Mouse (Mus musculus): ENCODE measurements at regions not wholly inside any gene's neighbourhood (a gene's known extent, or its start where the extent isn't known, plus 50 kb on each side); places are given as distances from the start of the nearest gene placed in this dataset.

- no peak for DNase-seq (ENCODE audit: low read depth, low spot score)
Measured at GRCm38 (mm10) chr12:36748345-36748744, 360.0 kb upstream of the Meox2 start.

DNA sequence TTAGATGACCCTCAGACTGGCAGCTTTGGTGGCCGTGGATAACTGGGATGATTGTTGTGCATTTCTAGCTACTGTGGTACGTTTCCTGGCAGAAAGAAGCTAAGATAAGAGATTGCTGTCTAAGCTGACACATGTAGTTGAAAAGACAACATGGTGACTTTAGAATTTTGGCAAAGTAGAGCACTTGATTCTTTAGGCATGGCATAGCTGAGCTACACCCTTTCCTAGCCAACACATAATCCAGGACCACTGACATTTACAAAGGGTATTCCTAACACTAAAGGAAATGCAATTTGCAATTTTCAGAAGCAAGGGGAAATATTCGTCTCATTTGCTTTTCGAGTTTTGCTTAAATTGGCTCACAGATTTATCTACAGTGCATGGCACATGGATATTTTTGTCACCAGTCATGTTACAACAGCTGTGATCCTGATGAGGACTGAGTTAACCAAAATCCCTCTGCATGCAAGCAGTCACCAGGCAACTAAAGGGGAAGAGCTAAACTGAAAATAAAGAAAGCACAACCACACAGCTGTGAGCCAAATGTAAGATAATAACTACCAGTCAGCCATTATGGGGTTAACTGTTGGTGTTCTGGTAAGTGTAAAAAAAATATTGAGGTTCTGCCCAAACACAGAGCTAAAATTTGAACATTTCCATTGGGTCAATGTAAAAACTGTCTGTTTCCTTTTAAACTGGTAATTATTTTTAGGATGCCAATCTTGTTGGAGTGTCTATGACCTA, 342.9 kb upstream of the Meox2 start:
- DNase-seq (ENCODE audit: low read depth, low spot score), result no peak

GRCm38 (mm10) chr12:36766167-36766566, 342.2 kb upstream of the Meox2 start:
- DNase-seq (ENCODE audit: low read depth, low spot score), result no peak

DNA sequence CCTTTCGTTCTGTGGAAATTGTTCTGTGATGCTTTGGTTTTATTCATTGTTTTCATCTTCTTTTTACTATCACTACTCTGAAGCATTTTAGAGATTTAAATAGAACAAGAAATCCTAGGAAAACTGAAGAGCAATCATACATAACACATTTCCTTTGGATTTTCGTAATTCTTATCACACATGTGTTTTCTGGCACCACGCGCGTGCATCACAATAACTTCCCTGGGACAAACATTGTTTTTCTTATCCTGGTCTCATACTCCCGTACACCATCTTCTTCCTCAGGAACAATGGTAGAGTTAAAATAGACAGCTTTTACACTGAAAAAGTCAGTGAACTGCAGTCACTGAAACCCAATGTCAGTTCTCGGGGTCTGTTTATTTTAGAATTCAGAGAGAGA, 327.6 kb upstream of the Meox2 start:
- DNase-seq (ENCODE audit: low read depth, low spot score), result no peak

DNA sequence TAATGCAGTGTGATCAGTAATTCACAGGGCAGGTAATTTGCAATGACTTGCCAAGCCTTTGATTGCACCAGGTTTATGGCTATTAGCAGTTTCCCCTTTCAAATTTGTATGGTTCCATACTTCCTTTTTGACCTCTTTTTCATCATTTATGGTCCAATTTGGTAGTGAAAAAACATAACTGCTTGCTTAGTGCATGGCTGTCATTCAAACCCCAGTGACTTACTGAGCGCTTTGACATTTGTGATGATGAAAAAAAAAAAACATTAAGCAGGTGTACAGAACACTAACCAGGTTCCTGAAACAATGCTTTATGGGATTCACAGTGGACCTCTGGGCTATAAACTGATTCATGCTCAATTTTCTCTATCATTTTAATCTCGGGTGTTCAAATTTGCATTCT, 317.5 kb upstream of the Meox2 start:
- no peak for DNase-seq (ENCODE audit: low read depth, low spot score)

GRCm38 (mm10) chr12:36791430-36791829, 316.9 kb upstream of the Meox2 start:
- DNase-seq (ENCODE audit: low read depth, low spot score), result no peak

- peak; percentile 75 for DNase-seq (ENCODE audit: low read depth, low spot score)
Measured at GRCm38 (mm10) chr12:36792205-36792604, 316.1 kb upstream of the Meox2 start.

DNA sequence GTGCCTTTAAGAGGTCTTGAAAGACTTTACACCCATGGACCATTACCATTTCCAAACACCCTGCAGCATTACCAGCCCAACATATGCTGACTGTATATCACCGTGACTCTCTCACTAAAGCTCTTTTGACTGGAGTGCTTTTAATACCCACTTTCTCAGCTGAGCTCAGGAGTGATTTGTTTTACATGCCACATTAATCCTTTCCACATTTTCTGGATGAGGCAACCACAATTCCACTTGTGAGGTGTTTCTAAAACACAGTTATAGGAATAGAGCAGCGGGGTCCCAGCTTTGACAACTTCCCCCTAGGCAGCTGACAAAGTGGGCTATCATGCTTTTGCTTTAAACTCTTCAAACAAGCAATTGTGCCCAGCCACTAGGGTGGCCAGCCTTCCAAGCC, 314.5 kb upstream of the Meox2 start:
- no peak for DNase-seq (ENCODE audit: low read depth, low spot score)

- no peak for DNase-seq (ENCODE audit: low read depth, low spot score)
Measured at GRCm38 (mm10) chr12:36796201-36796600, 312.1 kb upstream of the Meox2 start.

GRCm38 (mm10) chr12:36817938-36818337, 290.4 kb upstream of the Meox2 start:
- no peak for DNase-seq (ENCODE audit: low read depth, low spot score)

DNA sequence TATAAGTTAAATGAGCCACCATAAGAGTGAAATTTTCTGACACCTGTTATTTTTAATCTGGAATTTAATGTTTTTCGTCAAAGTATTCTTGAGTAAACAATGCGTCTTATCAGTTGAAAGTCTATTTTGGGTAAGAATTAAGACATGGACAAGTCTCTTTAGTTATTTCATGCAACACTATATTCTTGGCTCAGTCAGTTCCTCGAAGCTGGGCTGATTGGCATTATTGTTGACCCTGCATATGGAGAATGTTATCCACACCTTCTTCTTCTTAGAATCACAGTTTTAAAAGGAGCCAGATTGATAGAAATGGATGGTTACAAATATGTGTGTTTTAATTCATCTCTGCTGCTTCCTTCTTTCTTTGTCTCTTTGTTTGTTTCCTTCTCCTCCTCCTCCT, 289.5 kb upstream of the Meox2 start:
- DNase-seq (ENCODE audit: low read depth, low spot score), result no peak

DNA sequence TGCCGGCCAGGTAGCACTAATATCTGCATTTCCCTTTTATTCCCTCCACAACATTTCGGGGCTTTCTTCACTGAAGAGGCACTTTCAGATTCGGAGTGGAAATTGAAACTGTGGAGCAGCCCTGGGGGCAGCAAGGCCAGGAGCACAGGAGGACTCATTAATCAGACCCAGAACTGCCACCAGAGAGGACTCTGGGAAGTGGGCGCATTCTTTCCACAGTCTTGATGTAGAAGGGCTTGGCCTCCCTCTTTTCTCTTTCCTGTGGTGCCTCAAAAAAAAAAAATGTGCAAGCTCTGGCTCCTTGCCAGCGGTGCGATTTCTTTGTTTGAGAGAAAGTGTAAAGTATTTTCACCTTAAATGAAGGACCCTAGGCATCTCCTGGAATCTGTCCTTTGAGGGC, 281.6 kb upstream of the Meox2 start:
- DNase-seq (ENCODE audit: low read depth, low spot score), result no peak

- DNase-seq (ENCODE audit: low read depth, low spot score), result no peak
Measured at GRCm38 (mm10) chr12:36831307-36831997, 276.9 kb upstream of the Meox2 start.

DNA sequence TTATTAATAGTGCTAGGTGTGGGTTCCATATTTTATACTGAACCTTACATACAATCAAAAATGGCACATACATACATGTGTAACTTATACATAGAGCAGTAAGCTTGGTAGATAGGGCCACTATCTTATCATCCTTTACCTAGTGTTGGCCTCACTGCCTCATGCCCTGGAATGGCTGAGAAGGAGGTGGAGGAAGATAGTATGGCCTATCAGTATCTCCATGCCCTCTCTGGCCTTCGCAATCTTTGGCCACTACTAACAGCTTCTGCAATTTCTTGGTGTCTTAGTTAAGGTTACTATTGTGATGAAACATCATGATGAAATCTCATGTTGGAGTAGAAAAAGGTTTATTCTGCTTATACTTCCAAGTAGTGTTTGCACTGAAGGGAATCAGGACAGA, 265.4 kb upstream of the Meox2 start:
- DNase-seq (ENCODE audit: low read depth, low spot score), result no peak

DNA sequence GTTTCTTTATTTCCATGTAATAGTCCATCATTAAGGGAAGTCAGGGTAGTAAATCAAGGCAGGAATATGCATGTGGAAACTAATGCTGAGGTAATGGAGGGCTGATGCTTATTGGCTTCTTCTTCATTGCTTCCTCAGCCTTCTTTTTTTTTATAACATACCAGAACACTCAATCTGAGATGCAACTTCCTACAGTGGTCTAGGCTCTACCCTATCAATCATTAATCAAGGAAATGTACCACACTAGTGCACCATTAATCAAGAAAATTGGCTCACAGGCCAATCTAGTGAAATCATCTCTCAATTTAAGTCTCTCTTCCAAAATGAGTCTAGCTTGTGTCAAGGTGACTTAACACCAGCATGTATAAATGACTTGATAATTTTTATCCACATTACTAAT, 263.2 kb upstream of the Meox2 start:
- DNase-seq (ENCODE audit: low read depth, low spot score), result no peak

DNA sequence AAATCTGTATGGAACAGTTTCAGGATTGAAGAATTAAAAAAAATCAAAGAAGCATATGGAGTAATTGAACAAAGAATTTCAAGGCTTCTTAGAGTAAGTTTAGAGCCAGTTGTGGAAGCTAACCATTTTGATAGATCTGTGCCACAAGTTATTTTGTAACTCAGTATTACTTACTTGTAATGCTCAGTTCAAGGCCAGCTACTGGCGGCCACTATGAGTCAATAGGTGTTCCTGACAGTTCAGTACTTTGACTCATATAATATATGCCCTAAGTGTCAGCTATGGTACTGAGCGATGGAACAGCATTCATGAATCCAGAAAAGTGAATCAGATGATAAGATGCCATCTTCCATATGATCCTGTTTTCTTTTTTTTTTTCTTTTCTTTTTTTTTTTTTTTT, 259.3 kb upstream of the Meox2 start:
- DNase-seq (ENCODE audit: low read depth, low spot score), result no peak

- DNase-seq (ENCODE audit: low read depth, low spot score), result no peak
Measured at GRCm38 (mm10) chr12:36863113-36863512, 245.2 kb upstream of the Meox2 start.

DNA sequence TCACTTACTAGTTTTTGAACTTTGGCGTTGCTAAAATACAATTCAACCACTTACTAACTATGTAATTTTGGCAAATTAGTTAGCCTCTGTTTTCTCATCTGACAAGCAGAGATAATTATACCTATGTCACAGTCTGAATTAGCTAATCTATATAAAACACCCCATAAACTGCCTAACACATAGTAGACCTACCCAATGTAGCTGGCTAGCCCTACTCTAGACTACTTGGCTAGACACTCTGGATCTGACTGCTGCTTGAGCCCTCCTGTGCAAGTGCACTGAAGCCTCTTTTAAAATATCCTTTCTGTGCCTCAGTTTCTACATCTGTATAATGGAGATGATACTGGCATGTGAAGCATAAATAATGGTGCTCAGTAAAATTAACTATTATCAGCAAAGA, 227.6 kb upstream of the Meox2 start:
- no peak for DNase-seq (ENCODE audit: low read depth, low spot score)

GRCm38 (mm10) chr12:36913364-36913763, 195.0 kb upstream of the Meox2 start:
- no peak for DNase-seq (ENCODE audit: low read depth, low spot score)

- DNase-seq (ENCODE audit: low read depth, low spot score), result no peak
Measured at GRCm38 (mm10) chr12:36917576-36918106, 190.7 kb upstream of the Meox2 start.

DNA sequence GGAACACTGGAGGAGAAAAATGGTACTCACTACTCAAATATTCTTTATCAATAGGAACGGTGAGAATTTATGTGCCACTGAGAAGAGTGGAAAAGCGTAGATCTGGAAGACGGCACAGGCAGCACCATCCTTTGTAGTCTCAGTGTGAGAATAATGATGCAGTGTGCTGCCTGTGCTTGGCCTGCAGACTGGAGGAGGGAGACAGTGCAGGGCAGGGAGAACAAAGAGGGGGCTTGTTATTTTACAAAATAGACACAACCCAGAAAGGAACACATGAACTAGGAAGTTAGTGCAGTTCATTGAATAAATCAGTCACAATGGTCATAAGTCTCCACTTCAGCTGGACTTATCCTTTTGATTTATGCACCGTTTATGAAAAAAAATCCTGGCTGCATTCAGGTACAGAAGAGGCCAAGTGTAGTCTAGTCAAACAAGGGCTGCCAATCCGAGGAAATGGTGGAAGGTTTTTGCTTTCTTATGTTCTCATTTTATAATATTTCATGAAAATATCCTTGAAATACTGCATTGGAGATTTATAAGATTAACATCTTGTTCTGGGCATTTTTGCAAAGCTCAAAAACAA, 190.0 kb upstream of the Meox2 start:
- no peak for DNase-seq (ENCODE audit: low read depth, low spot score)

GRCm38 (mm10) chr12:36923558-36923957, 184.8 kb upstream of the Meox2 start:
- no peak for DNase-seq (ENCODE audit: low read depth, low spot score)

DNA sequence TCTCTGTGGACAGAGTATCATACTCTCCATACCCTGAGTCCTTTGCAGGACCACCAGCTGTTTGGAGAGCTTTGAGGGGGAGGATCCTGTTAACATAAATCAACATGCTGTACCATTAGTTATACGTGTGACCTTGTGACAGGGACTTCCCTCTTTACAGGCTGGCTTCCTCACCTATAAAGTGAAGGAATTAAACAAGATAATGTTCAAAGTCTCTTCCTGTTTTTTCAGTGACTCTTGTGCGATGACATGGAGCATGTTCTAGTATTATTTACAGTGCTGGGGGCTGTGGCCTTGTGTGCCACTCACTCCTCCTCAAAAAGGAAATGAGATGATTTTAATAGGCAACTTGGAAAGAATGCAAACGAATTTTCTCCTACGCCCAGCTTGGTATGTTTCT, 182.1 kb upstream of the Meox2 start:
- DNase-seq (ENCODE audit: low read depth, low spot score), result no peak

All from A20 (cell line).